Mouse (Mus musculus) lung, adult 2 months (tissue): ENCODE results near the gene Gm6096. TPM values are rescaled to one million over a fixed set of nuclear protein-coding genes. Genes with fewer than 3 reads are reported as not detected.

ENCODE experiments used
- DNase-seq: peaks from one replicate; pipeline ENCODE4 v3.0.0; 2022
- H3K4me1 ChIP-seq: fragments of 200-500 bp; 2 replicates; pipeline ENCODE4 v1.6.1; 2011; ENCODE audit warnings: low read length; ENCODE audit not compliant: control insufficient read depth, insufficient read depth
- H3K4me3 ChIP-seq: fragments of 200-500 bp; replicated peaks from 2 replicates; pipeline ENCODE3; 2011; ENCODE audit warnings: low read depth, mild to moderate bottlenecking, control low read depth, low read length; ENCODE audit errors: extremely low read depth
- CTCF ChIP-seq: fragments of 200-500 bp; IDR thresholded peaks from 2 replicates; pipeline ENCODE4 v1.5.1; 2011; ENCODE audit warnings: mild to moderate bottlenecking, low read length, control low read depth; ENCODE audit not compliant: insufficient read depth
- POLR2A ChIP-seq: fragments of 200-500 bp; IDR thresholded peaks from 2 replicates; pipeline ENCODE4 v1.6.1; 2011; ENCODE audit warnings: low read depth, mild to moderate bottlenecking, control low read depth, low read length, borderline replicate concordance; ENCODE audit errors: extremely low read depth
- WGBS: fragments of 180-500 bp; shearing (Covaris S2); methylation state at CpG from one replicate; pipeline ENCODE4 v1.1.7; 2018; 5-methylcytosine and 5-hydroxymethylcytosine counted together
- polyA plus RNA-seq: library from polyadenylated mRNA; depleted of rRNA; stranded (reverse); fragments of >200 nt; gene quantifications from 2 replicates; pipeline ENCODE4 v1.2.3, GENCODE M21; 2012; rRNA removed

The Gm6096 gene
- polyA plus RNA-seq, 1 experiment = not detected

DNA sequence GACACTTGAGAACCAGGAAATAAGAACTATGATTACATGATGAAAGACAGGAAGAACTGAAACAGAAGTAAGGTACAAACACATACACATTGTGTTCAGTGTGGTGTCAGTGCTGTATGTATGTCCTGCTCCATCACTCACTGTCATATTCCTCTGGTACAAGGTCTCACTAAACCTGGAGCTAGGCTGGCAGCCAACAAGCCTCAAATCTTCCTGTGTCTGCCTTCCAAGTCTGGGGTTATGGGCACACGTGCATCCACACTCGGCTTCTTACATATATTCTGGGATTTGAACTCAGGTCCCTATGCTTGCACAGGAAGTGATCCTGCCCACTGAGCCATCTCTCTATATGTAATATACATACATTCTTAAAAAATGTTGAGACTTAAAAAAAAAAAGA lies 41.8 kb downstream of the Gm6096 start:
- WGBS = 57% methylated on average over 2 of the region's 2 CpGs
- TF ChIP-seq POLR2A (no peak), CTCF (no peak)
- no peak overlapping the region for H3K4me3 ChIP-seq
- no peak for DNase-seq
- H3K4me1 ChIP-seq = peaks cover 29% of the 10 kb centered on the region

DNA sequence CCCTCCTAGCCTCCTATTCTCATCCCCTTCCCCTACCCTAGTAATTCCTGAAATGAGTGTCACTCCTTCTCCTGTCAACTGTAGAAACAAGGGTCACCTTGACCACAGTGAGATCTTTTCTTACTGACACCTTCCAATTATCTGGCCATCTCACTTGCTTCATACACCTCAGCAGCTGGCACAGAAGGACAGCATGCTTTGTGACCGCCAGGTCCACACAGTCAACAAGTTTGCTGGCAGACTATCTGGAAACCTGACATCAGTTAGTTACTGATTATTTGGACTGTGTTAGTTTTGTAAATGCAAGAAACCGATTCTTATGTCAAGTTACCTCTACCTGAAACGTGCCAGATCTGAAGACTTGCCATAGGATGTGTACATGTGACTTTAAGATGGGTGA lies 45.3 kb downstream of the Gm6096 start:
- DNase-seq = no peak
- peaks cover 28% of the 10 kb centered on the region for H3K4me1 ChIP-seq
- WGBS = 51% methylated on average over 3 of the region's 3 CpGs
- TF ChIP-seq POLR2A (no peak), CTCF (no peak)
- no peak overlapping the region for H3K4me3 ChIP-seq

DNA sequence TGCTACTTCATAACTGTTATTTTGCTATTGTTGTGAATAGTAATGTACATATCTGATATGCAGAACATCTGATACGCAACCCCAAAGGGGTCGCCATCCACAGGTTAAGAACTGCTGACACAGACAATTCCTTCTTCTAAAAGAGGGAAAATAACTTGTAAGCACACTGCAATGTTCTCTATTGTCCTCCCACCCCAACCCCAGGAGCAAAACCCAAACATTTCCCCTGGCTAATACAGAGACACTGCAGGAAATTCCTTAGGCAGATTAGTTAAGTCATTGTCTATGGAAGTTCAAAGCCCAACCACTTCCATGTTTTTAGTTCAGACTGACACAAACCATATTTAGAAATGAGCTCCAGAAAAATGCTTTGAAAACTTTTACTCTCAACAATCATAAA lies 48.0 kb downstream of the Gm6096 start:
- WGBS = 68% methylated on average over 2 of the region's 2 CpGs
- no peak for TF ChIP-seq CTCF
- TF ChIP-seq POLR2A = no peak
- no peak for DNase-seq
- H3K4me1 ChIP-seq = peaks cover 25% of the 10 kb centered on the region
- H3K4me3 ChIP-seq = no peak overlapping the region

Other genes starting within 250 kb of the Gm6096 start
- gene Scgb2b27, start 237.1 kb upstream of the Gm6096 start, polyA plus RNA-seq = not detected in 2 replicates
- not detected in 2 replicates for gene Scgb1b27, start 229.6 kb upstream of the Gm6096 start, polyA plus RNA-seq
- gene Scgb1b30, start 155.6 kb upstream of the Gm6096 start, polyA plus RNA-seq = not detected in 2 replicates
- gene Wtip, start 117.8 kb upstream of the Gm6096 start, polyA plus RNA-seq = 41.1 and 41.2 TPM in 2 replicates
- gene Uba2, start 81.4 kb upstream of the Gm6096 start, polyA plus RNA-seq = 23.9 and 42.1 TPM in 2 replicates
- gene Pdcd2l, start 54.4 kb upstream of the Gm6096 start, polyA plus RNA-seq = 19.1 and 23.7 TPM in 2 replicates
- 164 and 199 TPM in 2 replicates for gene Gpi1, start 20.7 kb upstream of the Gm6096 start, polyA plus RNA-seq
- 80.0 and 91.4 TPM in 2 replicates for gene 4931406P16Rik, start 62.5 kb downstream of the Gm6096 start, polyA plus RNA-seq
- 48.3 and 72.9 TPM in 2 replicates for gene Lsm14a, start 142.3 kb downstream of the Gm6096 start, polyA plus RNA-seq